Mouse (Mus musculus): Measurements from ENCODE around the gene Fxn.

Gene Fxn

DNA sequence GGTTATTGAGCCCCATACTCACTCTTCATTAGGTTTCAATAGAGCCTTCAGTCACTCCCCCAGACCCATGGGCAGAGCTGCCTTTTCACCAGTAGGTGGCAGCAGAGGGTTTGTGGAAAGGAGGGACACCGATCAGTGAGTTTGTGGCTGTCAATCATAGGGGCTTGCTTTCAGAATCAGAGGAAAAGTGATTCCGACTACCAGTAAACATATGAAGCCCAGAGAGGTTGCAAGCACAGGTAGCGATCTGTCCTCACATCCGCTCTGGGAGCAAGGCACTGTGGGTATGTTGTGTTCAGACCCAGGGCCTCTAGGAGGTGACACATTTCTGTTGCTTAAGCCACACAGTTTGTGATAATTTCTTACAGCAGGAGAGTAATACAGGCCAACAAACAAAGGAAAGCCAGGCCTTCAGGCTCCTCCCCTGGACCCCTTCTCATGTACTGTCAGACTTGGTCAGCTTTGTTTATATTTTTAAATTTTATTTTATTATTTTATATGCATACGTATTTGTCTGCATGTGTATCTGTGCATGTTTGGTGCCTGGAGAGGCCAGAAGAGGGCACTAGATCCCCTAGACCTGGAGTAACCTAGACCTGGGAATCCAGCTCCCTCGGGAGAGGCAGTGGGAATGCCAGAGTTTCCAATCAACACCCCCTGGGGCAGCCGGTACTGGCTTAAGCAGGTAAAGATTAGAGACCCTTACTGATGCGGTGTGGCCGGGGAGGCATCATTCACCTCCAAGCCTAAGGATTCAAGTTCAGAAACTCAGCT lies 20.8 kb upstream of the Fxn start:
- peak; percentile 91 for DNase-seq (ENCODE audit: low read depth)

DNA sequence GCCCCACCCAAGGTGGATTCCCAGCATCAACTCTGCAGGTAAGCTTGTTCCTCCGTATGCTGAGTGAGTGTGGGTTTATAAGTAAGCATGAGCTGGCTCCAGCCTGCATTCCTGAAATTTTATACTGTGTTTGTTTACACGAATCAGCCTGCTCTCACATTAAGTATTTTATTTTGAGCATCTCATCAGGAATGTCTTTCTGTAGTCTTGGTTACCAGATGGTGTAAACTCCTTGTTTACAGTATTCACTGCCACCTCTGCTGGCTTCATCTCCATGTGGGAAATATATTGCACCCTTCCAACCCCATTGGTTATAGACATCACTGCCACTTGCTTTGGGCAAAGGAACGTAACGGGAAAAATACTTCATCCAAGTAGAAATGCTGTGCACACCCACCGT lies 13.1 kb upstream of the Fxn start:
- peak; percentile 25 for DNase-seq (ENCODE audit: low read depth)

DNA sequence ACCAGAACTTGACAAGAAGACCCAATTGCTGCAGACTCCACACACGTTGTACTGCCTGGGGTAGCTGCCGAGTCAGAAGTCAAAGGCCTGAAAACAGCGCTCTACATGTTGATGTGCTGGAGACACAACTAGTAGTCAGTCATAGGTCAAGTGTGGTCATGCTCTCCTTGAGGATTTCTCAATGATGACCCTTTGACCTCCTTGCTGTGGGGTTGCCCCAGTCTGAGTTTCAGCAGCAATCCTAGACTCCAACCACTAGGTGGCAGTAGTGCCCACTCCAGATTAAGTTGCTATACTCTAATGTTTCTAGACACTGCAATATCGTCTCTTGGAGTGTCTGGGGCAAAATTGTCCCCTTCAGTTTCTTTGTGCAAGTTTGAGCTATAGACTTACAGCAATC lies 3.8 kb upstream of the Fxn start:
- DNase-seq (ENCODE audit: low read depth) = peak; percentile 81

DNA sequence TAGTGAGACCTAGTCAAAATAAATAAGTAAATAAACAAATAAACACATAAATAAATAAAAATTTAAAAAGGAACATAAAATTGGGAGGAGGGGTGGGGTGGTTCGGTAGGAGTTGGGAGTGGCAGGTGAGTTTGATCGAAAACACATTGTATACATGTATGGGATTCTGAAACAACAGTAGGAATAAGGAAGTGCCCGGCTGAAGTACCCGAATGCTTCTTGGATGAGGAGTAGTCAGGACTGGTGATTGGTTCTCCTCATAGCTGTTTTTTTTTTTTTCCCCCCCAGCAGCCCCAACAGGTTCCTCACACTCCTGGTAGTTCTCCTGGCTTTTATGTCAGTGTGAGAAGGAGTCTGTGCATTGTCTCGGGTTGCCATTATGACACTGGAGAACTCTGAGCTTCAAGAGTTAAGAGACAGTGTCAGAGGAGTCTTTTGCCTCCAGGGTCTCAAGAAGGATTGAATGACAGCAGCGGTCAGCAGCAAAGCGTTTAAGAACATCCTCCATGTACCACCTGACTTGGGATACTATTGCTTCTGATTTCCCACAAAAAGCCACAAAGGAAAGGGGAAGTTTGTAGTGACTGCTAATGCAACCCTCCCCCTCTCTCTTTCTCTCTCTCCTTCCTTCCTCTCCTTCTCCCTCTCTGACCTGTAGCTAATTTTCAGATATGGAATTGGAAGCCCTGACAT lies 1.0 kb upstream of the Fxn start:
- peak; percentile 26 for DNase-seq (ENCODE audit: low read depth)

DNA sequence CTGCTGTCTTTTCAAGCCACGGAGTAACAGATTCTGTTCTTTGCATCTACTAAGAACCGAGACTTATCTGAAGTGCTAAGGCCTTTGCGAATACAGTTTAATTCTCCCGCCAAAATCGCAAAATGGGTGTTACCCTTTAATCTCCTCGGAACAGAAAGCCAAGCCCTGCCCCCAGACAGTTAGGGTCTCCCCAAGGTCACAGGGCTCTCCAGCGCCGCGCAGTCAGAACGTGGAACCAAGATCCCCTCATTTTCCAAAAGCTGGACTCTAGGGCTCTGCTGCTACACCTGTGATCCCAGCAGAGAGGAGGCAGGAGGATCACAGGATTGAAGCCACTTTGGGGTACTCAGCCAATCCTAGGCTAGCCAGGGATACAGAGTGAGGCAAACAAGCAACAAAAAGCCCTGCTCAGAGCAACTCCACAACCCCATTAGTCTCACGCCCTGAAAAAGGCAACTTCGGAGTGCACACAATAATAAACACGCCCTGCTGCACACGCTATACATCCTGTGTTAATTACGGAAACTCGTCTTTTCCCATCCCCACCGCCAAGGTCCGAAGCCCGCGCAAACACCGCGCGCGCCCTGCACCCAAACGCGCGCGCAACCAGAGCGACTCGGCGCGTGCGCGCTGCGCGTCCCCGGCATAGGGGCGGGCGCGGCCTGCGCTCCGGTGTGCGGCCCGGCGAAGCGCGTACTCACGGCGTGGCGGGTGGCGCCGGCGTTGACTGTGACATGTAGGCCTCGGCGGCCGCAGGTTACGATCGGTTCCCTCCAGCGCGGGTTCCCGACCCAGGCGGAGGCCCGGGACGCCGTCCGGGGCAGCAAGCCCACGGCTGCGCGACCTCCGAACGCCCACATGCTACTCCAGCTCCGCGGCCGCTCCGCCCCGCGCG lies 452 bp downstream of the Fxn start:
- DNase-seq (ENCODE audit: low read depth) = peak; percentile 94

DNA sequence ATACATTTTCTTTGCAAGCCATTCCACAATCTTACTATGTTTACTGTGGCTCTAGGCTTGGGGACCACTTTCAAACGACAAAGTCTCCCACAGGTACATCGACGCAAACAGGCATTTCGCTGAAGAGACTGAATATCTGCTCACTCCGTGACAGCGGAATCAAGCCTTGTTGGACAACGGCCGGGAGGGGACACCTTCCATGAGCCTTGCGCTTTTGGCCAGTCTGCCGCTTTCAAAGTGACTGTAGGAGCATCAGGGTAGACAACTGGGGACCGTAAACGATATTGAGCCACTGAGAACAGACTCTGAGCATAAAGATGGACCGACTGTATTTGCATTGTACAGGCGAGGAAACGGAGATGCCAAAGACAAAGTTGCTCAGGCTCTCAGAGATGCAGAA lies 1.5 kb downstream of the Fxn start:
- DNase-seq (ENCODE audit: low read depth) = no peak

DNA sequence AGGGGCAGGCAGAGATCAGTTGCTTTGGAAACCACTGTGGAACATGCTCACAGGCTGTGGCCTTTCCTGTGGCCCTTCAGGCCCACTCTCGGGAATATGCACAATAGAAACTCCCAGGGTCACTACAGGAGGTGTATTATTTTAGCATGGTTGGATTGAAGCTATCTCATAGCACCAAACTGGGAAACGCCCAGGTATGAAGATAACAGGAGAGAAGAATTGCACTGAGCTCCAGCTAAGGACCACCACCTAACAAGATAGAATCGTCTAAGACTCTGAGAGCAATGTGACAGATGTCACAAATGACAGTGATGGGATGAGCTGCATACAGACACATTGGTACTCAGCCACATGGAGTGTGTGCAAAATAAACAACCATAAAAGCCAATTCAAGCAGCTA lies 6.1 kb downstream of the Fxn start:
- DNase-seq (ENCODE audit: low read depth) = no peak

DNA sequence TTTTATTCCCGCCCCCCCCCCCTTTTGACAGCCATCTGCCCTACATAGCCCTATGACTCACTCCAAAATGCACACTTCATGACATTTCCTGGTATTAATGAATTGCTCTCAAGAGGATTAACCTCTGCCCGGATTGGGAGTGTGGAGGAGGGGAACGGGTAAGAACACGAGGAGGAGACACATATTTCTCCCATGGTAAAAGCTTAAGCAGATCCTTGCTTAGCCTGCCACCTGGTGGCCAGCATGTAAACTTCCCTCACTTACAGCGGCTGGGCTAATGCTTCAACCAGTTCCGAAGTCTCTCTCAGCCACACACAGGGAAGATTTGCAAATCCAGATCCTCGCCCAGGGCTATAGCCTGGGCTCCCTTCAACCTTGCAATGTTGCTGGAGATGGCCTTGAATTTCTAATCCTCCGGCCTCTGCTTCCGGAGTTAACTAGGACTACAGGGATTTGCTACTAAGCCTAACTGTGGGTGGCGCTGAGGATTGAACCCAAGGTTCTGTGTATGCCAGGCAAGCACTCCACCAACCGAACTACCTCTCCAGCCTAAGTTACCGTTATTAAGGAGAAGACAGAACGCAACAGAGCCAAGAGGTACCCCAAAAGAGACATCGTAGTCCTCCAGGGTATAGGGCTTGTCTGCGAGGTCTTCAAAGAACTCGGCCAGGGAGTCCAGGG lies 8.5 kb downstream of the Fxn start:
- DNase-seq (ENCODE audit: low read depth) = peak; percentile 97

DNA sequence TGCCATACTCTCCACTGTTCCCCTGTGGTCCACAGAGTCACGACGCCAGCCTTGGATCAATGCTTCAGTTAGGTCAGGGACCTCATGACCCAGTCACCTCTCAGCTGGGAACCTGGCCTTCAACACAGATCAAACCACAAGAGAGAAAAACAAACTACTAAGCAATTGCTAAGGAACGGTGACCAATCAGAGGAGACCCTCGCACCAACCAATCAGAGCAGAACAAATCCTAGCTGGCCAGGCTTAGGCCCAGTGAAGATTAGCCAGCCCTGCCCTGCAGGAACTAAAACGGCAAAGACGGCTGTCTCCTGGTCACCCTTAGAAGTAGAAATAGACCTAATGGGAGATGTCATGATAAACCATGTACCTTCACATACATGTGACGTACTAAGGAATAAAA lies 9.1 kb downstream of the Fxn start:
- no peak for DNase-seq (ENCODE audit: low read depth)

DNA sequence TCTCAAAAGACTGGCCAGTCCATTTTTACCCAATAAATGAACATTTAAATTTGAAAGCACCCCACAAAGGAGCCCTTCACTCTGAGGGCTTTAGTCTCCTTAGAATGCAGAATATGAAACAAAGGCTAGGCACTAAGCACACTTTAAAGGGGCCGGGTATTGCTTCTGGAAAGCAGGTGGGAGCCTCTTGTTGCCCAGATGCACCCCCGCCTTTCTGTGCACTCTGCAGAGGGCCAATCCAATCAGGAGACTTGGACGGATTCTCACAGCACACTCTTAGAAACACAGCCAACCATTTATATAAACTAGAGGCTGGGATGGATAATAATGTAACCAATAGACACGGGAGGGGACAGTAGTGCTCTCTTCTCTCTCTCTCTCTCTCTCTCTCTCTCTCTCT lies 11.9 kb downstream of the Fxn start:
- no peak for DNase-seq (ENCODE audit: low read depth)

DNA sequence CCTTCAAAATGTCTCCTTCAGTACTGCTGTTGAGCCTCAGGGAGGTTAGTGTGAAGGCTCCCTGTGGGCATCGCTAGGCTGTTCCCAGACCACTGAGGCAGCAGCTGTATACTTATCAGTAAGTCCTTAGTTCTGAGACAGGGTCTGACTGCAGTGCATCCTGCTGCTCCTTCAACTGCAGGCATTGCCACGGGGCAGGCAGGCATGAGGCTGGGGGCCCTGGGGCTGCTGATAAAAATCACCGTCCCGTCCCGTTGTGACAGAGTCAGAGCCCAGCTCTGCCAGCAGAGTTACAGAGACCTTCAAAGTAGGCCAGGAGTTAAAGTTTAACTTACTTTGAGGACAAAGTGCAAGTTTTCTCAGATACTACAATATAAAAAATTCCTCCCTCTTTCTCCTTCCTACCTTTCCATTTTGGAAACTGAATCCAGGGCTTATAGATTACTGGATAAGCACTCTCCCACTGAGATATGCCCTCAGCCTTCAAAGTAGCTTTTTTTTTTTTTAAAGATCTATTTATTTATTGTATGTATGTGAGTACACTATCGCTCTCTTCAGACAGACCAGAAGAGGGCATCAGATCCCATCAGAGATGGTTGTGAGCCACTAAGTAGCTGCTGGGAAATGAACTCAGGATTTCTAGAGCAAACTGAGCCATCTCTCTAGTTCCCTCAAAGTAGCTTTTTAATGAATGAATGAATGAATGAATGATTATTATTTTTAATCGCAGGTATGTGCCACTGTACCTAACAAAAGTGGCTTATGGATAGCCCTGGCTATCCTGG lies 14.2 kb downstream of the Fxn start:
- no peak for DNase-seq (ENCODE audit: low read depth)

DNA sequence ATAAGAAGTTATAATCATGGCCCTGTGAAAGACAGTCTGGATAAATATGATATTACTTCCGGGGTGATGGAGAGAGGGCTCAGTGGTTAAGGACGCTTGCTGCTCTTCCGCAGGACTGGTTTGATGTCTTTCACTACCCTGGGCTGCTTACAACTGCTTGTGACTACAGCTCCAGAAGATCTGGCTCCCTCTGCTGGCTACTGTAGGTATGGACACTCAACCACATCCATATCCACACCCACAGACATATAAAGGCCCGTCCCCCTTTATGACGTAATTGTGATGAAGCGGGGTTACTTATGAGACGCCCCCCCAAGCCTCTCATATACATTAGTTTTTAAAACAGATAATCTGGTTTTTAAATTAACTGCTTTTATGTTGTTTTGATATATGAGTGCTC lies 15.4 kb downstream of the Fxn start:
- DNase-seq (ENCODE audit: low read depth) = peak; percentile 91

DNA sequence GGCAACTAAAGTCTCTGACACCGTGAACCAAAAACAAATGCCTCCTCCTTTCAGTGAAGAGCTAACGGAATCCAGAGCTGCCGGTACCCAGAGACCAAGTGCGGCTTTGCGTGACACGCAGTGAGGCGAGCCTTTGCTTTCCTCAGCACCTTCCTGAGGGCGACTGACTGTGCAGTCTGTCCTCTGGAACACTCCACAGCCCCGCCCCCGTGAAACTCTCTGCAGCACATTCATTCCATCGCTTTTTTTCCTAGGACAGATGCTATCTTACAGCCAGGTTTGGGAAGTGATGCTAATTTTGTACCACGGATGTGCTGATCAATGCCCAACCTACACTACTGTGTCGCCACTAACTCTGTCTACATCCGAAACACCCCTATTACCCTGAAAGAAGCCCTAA lies 17.7 kb downstream of the Fxn start:
- DNase-seq (ENCODE audit: low read depth) = no peak

DNA sequence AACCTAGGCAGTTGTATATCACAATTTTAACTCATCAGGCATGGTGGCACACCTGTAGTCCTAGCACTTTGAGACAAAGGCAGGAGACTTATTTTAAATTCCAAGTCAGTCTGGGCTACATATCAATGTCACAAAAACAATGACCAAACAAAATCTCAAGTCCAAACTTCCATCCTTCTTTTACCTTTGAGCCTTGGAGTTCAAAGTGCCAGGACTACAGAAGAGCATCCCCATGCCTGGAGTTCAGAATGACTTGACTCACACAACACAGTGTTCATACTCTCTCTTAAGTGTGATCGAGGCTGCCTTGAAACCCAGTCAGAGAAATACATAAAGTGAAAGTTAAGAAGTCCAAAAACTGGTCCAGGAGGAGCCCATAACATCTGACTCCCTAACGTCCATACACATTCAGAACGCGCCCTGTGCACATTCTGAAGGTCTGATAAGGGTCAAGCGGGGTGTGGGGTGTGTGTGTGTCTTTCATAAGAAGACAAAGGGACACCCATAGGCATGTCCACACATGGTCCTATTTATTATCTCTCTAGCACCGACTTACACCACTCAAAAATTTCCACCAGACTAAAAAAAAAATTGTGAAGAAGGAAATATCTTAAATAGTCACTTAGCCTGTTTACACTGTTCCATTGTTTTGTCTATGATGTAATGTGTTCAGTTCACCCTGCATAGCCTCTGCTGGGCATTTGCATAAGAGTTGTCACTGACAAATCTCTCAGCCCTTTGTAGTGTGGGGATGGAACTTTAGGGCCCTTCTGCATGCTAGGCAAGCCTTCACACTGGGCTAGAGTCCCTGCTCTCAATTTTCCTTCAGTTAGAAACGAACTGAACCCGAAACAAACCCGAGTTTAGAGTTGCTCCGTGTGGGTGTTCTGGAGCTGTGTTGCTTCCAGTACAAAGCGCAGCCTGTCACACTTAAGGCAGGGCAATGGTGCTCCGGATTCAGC lies 20.7 kb downstream of the Fxn start:
- no peak for DNase-seq (ENCODE audit: low read depth)

DNA sequence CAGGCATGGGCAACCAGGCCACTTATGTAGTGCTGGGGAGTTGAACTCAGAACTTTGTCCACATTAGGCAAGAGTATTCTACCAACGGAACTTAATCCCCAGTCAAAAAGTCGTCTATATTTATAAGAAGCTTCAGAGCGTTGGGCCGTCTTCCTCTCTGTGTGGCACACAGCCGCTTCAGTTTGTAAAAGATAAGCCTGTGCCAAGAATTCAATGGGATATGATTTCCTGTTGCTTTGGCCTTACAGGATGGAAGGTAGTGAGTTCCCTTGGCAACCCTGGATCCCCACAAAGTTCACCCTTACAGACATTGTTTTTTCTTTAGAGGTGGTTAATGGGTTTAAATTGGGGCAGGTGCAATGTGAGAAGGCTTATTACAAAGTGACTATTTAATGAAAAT lies 22.0 kb downstream of the Fxn start:
- DNase-seq (ENCODE audit: low read depth) = no peak

DNA sequence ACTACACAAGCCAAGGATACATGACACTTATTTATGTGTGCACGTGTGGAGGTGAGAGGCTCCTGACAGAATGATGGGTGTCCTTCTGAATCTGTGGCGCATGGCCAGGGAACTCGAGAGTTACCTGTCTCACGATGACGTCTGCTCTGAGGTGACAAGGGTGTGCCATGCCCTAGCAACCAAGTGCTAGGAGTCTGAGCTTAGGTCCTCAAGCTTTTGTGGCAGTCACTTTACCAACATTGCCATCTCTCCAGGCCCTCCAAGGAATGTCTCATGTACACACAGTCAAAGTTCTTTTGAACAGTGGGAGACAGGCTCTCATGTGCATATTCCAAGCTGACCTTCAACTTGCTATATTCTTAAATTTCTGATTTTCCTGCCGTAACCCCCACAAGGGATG lies 22.4 kb downstream of the Fxn start:
- no peak for DNase-seq (ENCODE audit: low read depth)

DNA sequence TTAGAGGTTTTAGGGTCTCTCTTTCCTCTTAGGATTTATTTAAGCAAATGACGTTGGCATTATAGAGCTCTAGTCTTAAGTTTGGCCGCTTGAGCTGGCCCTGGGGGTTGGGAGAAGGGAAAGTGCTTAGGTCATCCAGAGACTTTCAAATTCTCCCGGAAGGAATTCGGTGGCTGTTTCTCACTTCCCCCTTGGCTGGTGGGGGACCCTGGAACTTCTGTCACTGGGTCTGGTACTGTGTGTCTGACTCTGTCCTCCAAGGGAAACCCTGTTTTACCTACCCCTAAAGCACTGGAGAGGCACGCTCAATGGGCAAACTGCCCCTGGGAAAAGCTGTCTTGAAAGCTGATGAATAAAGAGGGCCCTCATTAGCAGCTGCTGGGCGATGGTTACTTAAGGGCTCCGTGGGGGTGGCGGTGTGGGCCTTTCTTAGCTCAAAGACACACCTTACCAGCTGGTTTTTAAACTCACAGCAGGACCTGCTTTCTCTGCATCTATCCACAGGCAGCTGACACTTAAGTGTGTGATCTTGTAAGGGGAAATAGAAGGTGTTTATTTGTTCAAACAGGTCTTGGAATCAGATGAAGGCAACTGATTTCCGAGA lies 26.6 kb downstream of the Fxn start:
- no peak for DNase-seq (ENCODE audit: low read depth)

DNA sequence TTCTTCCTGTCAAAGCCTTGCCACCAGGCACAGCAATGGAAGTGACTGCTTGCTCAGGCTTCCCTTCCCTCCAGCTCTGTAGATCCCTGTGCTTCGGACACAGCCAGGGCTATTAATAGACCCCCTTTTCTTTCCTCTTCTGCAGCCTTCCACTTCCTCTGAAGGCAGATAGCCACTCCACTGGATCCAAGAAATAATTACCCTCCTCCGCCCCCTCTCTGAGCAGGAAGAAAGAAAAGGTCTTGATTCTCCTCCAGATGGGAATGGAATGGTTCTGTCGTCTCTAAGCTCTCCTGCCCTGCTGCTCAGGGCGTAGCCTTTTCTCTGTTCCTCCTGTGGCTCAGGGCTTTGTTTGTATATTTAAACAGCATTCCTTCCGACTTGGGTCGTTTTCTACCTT lies 28.5 kb downstream of the Fxn start:
- DNase-seq (ENCODE audit: low read depth) = no peak

DNA sequence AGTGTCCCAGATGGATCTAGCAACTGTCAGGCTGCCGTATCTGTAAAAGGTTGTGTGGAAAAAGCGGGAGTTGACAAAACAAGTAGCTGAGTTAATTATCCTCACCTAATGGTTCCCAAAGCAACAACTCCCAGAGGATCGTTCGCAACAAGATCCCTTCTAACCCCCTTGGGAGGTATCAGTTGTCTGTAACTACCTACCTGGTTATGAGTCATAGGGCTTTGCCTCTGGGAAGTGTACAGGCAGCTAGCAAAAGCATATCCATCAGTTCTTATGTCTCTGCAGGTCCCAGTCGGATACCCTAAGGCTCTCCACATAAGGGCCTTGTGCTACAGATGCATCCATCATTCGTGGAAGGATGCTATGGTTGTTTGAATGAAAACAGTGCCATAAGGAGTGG lies 37.1 kb downstream of the Fxn start:
- DNase-seq (ENCODE audit: low read depth) = no peak
